Mouse (Mus musculus) skeletal muscle tissue, postnatal 0 days (tissue): ENCODE results near the gene Stam. TPM values are rescaled to one million over a fixed set of nuclear protein-coding genes. Genes with fewer than 3 reads are reported as not detected.

Experiments
- polyA plus RNA-seq: library from polyadenylated mRNA; unstranded; fragments of >200 nt; fragmentation: Nextera tagmentation; extraction: Ambion mirVana; gene quantifications from 2 replicates; pipeline ENCODE4 v1.2.1, GENCODE M21; 2015

Gene Stam
- polyA plus RNA-seq, result 46.3 and 50.0 TPM in 2 replicates

DNA sequence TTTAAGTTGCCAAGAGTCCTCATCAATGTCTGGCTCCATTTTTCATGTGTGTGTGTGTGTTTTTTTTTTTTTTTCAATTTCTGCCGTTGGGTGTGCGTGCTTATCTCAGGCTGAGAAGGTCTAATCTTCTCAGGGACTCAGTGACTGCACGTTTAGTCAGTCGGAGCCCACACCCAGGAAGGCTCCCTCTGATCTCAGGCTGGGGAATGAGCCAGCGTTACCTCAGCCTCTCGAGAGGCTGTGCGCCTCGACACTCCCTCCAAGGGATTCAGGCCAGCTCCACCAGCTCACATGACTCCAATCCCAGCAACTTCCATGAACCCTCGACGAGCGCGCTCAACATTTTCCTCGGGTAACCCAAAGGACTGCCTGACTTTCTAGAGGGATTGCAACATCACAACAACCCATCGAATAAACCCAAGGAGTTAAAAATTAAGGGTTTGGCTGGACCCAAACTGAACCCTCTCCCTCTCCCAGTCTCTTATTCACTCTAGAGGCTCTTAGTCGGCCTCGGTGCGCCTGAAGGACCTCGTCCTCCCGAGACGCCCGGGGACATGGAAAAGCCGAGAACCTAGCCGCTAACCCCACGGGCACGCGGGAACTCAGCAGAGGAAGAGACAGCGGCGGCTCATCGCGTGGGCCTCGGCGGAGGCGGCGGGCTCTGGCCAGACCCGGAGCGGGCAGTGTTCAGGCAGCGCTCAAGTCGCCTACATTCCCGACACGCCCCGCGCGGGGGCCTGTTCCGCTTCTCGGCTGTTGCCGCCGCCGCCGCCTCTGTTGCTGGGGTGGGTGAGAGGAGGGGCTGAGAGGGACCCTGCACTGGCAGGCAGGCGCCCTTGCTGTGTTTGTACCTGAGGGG, at the start of gene Stam:
TSS of gene Stam (plus strand) at position 737 of the 859 bp plus-strand sequence.

DNA sequence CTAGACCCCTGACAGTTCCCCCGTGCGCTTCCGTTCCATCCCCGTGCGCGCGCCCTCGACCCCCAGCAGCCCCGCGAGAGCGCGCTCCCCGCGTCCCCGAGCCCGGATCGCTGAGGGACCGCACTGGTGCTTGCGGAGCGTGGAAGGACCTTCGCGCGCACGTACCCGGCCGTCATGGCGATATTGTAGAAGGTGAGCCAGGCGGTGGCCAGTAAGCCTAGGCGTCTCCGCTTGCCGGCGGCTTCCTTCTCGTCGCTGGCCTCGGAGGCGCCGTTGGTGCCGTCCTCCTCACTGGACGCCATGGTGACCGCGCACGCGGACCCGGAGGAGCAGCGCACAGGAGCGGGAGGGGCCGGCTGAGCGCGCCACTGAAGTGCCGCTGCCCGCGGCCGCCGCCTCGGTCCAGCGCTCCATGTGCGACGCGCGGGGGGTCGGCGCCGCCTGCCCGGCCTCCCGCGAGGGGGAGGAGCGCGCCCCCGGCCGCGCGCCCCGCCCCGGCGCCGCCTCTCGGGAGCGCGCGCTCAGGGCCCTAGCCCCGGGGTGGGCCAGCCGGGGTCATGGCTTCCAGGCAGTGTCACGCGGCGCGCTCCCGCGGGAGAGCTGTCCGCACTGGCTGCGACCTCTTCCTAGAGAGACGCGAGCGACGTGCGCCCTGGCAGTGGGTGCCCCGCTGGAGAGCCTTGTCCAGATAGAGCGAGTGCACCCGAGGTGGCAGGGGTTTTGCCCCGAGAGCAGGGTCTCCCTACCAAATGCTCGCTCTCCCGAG, 18.1 kb upstream of the Stam start, which contains the start of gene Hacd1:
TSS of gene Hacd1 (minus strand) at position 570 of the 766 bp plus-strand sequence.

DNA sequence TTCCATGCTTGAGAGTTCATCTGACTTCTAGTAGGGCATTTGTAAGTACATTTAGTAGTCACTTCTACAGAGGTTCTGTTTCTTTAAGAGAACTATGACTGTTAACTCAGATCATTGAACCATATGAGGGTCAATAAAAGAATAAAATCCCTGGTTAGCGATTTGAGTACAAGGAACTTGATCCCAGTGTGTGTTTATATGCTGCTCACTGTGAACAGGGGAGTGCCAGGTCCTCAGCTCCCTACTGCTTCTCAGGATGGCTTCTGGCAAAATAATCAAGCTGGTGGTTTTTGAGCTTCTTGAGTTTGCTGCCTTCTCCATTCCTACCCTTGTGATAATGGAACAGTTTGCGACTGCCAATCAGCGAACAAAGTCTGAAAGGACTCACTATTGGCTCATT, 100.4 kb downstream of the Stam start, which contains the start of gene Tmem236:
TSS of gene Tmem236 (plus strand) at position 190 of the 400 bp plus-strand sequence.

Other genes starting within 250 kb of the Stam start
- 471 and 532 TPM in 2 replicates for gene Hacd1, start 18.0 kb upstream of the Stam start, polyA plus RNA-seq
- 0.12 and 0.13 TPM in 2 replicates for gene Tmem236, start 100.4 kb downstream of the Stam start, polyA plus RNA-seq
- gene Mrc1, start 155.3 kb downstream of the Stam start, polyA plus RNA-seq, result 14.0 and 21.0 TPM in 2 replicates